Mouse (Mus musculus) limb, embryonic 15.5 days (tissue): ENCODE measurements around the gene Wdr77. TPM values are rescaled to one million over a fixed set of nuclear protein-coding genes. Genes with fewer than 3 reads are reported as not detected.
A peak's percentile ranks its signal among the peaks of the same experiment; 100 is the strongest.
"Not testable (repeated sequence)": the region's sequence is repeated elsewhere in the genome, so short reads cannot be mapped to it uniquely, and the experiment has no call there.

Experiments used
- ATAC-seq: fragments of 200-750 bp; cut with Nextera tagmentation; 2 replicates; pipeline ENCODE4 v1.8.0; 2017; ENCODE audit warnings: low read depth, moderate TSS enrichment; ENCODE audit not compliant: insufficient number of reproducible peaks, low FRiP score, low TSS enrichment
- H3K27ac ChIP-seq: fragments of 300-500 bp; sonication (generic); 2 replicates; pipeline ENCODE4 v1.5.1; 2015; ENCODE audit warnings: moderate library complexity, mild to moderate bottlenecking, inconsistent platforms
- H3K27me3 ChIP-seq: fragments of 300-500 bp; sonication (generic); 2 replicates; pipeline ENCODE4 v1.6.1; 2015; ENCODE audit warnings: inconsistent platforms
- H3K36me3 ChIP-seq: fragments of 300-500 bp; sonication (generic); 2 replicates; pipeline ENCODE4 v1.6.1; 2015; ENCODE audit warnings: inconsistent platforms
- H3K4me1 ChIP-seq: fragments of 300-500 bp; sonication (generic); 2 replicates; pipeline ENCODE4 v1.6.1; 2015; ENCODE audit warnings: inconsistent platforms
- H3K4me2 ChIP-seq: fragments of 300-500 bp; sonication (generic); 2 replicates; pipeline ENCODE4 v1.6.1; 2015; ENCODE audit warnings: mild to moderate bottlenecking, inconsistent platforms
- H3K4me3 ChIP-seq: fragments of 300-500 bp; sonication (generic); 2 replicates; pipeline ENCODE4 v1.5.1; 2015; ENCODE audit warnings: mild to moderate bottlenecking, inconsistent platforms
- H3K9ac ChIP-seq: fragments of 300-500 bp; sonication (generic); 2 replicates; pipeline ENCODE4 v1.6.1; 2015; ENCODE audit warnings: inconsistent platforms
- H3K9me3 ChIP-seq: fragments of 300-500 bp; sonication (generic); 2 replicates; pipeline ENCODE4 v1.6.1; 2016; ENCODE audit warnings: inconsistent platforms
- WGBS: fragments of 180-500 bp; shearing (Covaris S2); methylation state at CpG from one replicate; pipeline ENCODE4 v1.1.7; 2015; 5-methylcytosine and 5-hydroxymethylcytosine counted together
- polyA plus RNA-seq: library from polyadenylated mRNA; unstranded; fragments of >200 nt; fragmentation: Nextera tagmentation; extraction: Ambion mirVana; gene quantifications from 2 replicates; pipeline ENCODE4 v1.2.1, GENCODE M21; 2015

Wdr77 gene
- polyA plus RNA-seq: 104 and 105 TPM in 2 replicates

DNA sequence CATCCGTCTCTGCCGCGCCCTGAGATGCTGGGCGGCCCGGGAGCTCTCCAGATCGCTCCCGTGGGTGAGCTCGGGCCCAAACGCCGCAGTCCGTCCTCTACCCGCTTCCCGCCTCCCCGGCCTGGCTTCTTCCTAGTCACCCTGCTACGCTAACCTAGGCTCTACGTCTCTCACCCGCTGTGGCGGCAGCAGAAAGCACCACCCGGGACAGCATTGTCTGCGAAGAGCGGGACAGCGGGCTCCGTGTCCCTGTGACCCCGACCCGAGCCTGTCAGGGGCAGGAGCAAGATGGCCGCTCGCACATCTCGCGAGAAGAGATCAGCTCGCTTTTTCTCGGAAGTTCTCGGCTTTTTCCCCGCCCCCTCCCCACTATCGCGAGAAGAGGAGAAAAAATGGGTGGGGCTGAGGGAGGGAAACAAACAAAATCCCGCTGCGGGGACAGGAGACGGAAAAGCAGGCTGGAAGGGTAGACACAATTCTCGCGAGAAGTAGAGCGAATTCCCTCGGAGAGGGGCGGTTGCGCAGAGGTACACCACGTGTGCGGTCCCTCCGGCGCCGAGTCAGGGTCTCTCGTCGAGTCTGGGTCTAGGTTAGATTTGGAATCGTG, at the start of gene Wdr77:
Wdr77 (plus strand) TSS at position 396 of the 607 bp plus-strand sequence.
- WGBS: under 1% methylated on average over 52 of the region's 52 CpGs
- H3K9ac ChIP-seq: peak within 1 kb of the TSS; percentile 97
- peak within 1 kb of the TSS; percentile 88 for H3K27ac ChIP-seq
- peak; percentile 96 for ATAC-seq
- no peaks in the 10 kb centered on the region for H3K27me3 ChIP-seq
- peaks cover 20% of the 10 kb centered on the region for H3K4me1 ChIP-seq
- peak within 1 kb of the TSS; percentile 96 for H3K4me3 ChIP-seq
- H3K36me3 ChIP-seq: peaks cover 42% of the 10 kb centered on the region
- H3K9me3 ChIP-seq: no peaks in the 10 kb centered on the region
- peak within 1 kb of the TSS; percentile 66 for H3K4me2 ChIP-seq

DNA sequence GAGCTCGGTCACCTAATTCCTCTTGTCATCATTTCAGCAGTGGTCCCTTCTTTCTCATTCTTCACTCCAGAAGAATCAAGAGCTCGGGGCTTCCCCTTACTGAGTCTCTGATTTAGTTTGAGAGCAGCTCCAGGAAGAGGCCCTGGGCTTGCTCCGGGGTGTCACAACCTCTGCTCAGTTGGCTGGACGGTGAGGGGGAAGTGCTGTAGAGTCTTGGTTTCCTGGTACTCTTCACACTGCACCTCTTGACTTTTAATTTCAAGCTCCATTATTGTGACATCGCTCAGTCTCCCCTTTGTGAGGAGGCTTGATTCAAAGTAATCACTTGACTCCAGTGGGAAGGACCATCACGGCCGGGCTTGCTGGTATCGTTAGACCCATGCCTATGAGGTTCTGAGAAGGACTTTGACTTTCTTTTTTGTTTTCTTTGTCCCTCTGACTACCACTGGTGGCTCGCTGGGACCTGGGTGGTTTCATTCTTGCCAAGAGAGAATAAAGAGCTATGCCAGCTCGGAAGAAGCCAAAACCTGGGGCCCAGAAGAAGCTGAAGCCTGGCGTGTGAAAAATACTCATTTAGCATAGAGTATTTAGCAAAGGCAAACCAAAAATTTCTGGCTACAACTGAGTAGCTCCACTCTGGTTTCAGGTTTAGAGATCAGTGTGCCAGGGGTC, 48.5 kb upstream of the Wdr77 start:
- WGBS: 82% methylated on average over 11 of the region's 11 CpGs
- no peak overlapping the region for H3K4me2 ChIP-seq
- no peak for ATAC-seq
- H3K27me3 ChIP-seq: no peaks in the 10 kb centered on the region
- H3K4me3 ChIP-seq: no peak overlapping the region
- no peaks in the 10 kb centered on the region for H3K36me3 ChIP-seq
- no peak overlapping the region for H3K27ac ChIP-seq
- no peaks in the 10 kb centered on the region for H3K9me3 ChIP-seq
- no peaks in the 10 kb centered on the region for H3K4me1 ChIP-seq
- no peak overlapping the region for H3K9ac ChIP-seq

DNA sequence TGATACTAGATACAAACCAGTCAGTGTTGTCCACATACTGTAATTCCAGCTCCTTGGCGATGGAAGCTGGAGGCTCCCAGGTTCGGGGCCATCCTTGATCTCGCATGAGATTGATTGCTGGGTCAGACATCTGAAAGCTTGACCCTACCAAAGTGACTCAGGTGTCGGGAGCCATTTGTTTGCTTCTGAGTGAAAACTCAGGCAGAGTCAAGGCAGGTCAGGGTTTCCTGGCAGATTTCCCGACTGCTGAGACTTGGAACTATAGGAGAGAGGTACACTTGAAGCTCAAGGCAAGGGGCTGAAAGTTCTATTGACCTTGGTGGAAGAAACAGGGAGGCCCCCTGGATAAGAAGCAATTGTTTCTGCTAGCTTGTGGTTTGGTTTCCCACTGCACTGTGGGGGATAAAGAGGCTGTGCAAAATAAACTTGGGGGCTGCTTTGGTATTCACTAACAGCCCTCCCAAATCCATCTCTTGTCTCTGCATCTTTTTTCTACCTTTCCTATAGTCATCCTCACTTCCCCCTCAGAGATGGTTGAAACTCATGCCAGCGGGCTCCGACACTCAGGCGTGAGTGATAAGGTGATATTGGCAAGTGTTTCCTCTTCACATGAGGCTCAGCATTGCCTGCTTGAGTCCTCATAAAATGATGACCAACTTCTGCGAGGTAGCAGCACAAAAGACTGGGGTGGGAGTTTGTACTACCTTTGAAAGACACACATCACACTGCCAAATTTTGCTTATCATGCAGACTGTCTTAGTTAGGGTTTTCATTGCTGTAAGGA, 46.9 kb upstream of the Wdr77 start:
- H3K4me2 ChIP-seq: no peak overlapping the region
- no peak overlapping the region for H3K27ac ChIP-seq
- H3K27me3 ChIP-seq: no peaks in the 10 kb centered on the region
- no peak overlapping the region for H3K4me3 ChIP-seq
- no peaks in the 10 kb centered on the region for H3K4me1 ChIP-seq
- no peaks in the 10 kb centered on the region for H3K36me3 ChIP-seq
- H3K9ac ChIP-seq: no peak overlapping the region
- no peaks in the 10 kb centered on the region for H3K9me3 ChIP-seq
- ATAC-seq: no peak
- WGBS: 74% methylated on average over 9 of the region's 9 CpGs

DNA sequence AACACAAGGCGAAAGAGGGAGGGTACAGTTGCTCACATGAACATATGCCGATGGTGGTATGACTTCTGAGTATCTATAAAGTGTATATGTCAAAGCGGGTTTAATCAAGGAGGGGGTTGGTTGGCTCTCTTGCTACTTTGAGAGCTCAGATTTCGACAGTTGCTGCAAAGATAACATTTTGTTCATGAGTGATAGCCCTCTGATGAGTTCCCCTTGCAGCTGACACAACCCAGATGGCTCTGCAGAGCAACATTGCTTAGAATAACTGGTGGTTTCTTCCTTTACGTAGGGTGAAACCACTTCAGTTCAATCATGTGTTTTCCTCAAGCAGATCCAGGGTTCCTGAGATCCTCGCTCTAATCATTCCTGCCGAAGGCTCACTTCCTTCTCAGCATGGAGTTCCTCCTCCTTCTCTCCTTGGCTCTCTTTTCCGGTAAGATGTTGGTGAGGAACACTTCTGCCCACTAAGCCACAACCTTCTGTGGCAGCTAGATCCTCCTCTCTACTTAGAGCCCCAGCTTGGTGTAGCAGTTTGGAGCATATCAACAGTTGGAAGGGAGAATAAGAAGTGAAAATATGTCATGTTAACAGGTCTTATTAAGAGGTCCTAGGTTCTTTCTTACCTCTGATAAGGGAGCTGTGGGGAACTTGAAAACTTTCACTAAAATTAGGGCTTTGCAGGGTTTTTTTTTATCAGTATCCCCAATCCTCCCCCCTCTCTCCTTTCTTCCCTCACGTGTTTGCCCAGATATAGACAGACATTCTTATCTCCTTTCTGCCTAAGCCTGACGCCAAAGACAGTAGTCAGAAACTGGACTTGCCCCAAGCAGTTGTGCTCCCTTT, 45.1 kb upstream of the Wdr77 start:
- Histone ChIP-seq H3K27me3 (no peaks in the 10 kb centered on the region), H3K4me2 (no peak overlapping the region), H3K36me3 (no peaks in the 10 kb centered on the region), H3K4me3 (no peak overlapping the region), H3K9me3 (no peaks in the 10 kb centered on the region), H3K9ac (no peak overlapping the region), H3K27ac (no peak overlapping the region), H3K4me1 (no peaks in the 10 kb centered on the region)
- ATAC-seq: no peak
- WGBS: 65% methylated on average over 10 of the region's 10 CpGs

DNA sequence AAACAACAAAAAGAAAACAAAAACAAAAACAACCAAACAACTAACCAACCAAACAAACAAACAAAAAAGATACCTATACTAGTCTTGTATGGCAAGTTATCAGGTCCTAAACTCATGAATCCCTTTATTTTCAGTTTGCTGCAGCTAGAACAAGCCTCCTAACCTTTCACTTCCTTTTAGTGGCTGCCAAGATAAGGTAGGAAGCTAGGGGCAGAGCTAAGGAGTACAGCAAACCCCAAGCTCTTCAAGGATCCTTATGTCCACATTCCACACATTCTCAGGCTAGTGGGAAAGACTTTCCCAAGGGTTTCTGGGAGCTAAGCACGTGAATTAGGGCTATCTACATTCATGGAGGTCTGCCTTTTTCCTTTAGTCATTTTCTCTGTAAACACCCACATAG, 43.9 kb upstream of the Wdr77 start:
- Histone ChIP-seq H3K27me3 (no peaks in the 10 kb centered on the region), H3K4me1 (no peaks in the 10 kb centered on the region), H3K9ac (no peak overlapping the region), H3K4me3 (no peak overlapping the region), H3K36me3 (no peaks in the 10 kb centered on the region), H3K27ac (no peak overlapping the region), H3K9me3 (no peaks in the 10 kb centered on the region), H3K4me2 (no peak overlapping the region)
- WGBS: 33% methylated on average over 1 of the region's 1 CpGs
- ATAC-seq: no peak

DNA sequence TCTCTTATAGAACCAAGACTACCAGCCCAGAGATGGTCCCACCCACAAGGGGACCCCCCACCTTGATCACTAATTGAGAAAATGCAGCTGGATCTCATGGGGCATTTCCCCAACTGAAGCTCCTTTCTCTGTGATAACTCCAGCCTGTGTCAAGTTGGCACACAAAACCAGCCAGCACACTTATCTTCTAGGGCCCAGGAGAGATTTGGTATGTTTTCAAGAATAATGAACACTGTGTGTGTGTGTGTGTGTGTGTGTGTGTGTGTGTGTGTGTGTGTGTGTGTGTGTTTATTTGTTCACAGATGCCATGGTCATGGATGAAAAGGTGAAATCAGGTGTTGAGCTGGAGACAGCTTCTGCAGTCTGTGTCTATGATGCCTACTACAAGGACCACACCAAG, 42.7 kb upstream of the Wdr77 start:
- H3K9ac ChIP-seq, H3K27ac ChIP-seq, H3K4me2 ChIP-seq, H3K36me3 ChIP-seq, H3K4me1 ChIP-seq, H3K9me3 ChIP-seq, ATAC-seq, H3K27me3 ChIP-seq, H3K4me3 ChIP-seq: not testable (repeated sequence)

DNA sequence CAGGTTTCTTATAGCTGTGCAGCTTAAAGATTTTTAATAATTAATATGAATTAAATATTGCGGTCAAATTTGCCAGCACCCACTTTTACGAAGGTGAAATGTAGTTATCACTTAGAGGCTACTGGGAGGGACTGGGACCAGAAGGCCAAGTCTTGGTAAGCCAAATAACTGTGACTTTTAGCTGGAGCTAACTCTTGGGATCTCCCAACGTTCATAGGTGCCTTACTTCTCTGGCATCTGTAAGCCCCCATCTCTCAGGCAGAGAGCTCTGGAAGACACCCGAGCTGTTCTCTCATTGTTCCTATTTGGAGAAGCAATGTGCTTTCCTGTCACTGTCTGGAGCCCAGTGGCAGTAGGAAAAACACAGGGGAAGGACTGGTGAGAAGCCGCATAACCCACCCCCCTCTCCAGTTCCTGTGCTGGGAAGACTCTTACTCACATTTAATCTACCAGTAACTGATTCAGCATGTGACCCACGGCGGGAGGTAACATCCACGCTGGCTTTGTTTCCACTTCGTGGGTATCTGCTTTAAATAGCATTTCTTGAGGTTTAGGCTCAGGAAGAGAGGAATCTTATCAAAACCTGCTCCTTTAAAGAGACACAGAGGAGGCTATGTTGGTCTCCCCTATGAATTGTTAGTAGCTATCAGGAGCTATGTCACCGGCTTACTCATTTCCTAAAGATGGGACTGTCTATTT, 41.4 kb upstream of the Wdr77 start:
- 56% methylated on average over 10 of the region's 10 CpGs for WGBS

DNA sequence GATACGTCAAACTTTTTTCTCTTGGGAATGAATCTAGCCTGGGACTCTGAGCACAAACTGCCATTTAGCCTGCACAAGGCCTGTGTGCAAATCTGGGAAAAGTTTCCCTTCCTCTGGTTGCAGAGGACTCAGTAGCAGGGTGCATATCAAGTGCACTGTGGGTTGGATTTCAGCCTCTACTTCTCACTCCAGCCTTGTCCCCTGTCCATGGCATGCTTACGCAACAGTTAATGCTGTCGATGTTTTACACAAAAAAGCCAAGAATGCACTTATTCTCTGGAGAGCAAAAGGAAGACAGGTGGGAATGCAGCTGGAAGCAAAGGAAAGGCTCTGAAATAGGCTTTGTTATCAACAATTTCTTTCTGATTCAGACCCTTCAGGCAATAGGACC, 40.8 kb upstream of the Wdr77 start:
- no peak for ATAC-seq
- no peak overlapping the region for H3K4me3 ChIP-seq
- no peaks in the 10 kb centered on the region for H3K36me3 ChIP-seq
- H3K27ac ChIP-seq: no peak overlapping the region
- no peaks in the 10 kb centered on the region for H3K9me3 ChIP-seq
- no peak overlapping the region for H3K9ac ChIP-seq
- no peaks in the 10 kb centered on the region for H3K4me1 ChIP-seq
- no peaks in the 10 kb centered on the region for H3K27me3 ChIP-seq
- no peak overlapping the region for H3K4me2 ChIP-seq
- 70% methylated on average over 3 of the region's 3 CpGs for WGBS

More for the DNA sequence above, 41.4 kb upstream of the Wdr77 start:
- no peaks in the 10 kb centered on the region for H3K9me3 ChIP-seq
- no peaks in the 10 kb centered on the region for H3K4me1 ChIP-seq
- no peak overlapping the region for H3K4me3 ChIP-seq
- ATAC-seq: no peak
- H3K27ac ChIP-seq: no peak overlapping the region
- H3K9ac ChIP-seq: no peak overlapping the region
- no peaks in the 10 kb centered on the region for H3K36me3 ChIP-seq
- H3K4me2 ChIP-seq: no peak overlapping the region
- no peaks in the 10 kb centered on the region for H3K27me3 ChIP-seq

DNA sequence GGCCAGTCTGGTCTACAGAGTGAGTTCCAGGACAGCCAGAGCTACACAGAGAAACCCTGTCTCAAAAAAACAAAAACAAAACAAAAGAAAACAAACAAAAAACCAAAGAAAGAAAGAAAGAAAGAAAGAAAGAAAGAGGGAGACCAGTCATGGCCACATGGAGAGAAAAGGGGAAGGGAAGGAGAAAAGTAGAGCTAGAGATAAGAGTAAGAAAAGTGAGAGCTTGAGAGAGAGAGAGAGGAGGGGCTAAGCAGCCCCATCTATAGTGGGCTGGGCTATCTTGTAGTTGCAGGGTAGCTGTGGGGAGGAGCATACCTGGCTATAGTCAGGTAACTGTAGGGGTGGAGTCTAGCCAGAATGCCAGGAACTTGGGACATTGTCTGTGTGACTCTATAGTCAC, 38.4 kb upstream of the Wdr77 start:
- not testable (repeated sequence) for H3K27ac ChIP-seq, H3K27me3 ChIP-seq, H3K4me3 ChIP-seq, H3K4me2 ChIP-seq, H3K9ac ChIP-seq, H3K9me3 ChIP-seq, H3K36me3 ChIP-seq, H3K4me1 ChIP-seq, ATAC-seq

DNA sequence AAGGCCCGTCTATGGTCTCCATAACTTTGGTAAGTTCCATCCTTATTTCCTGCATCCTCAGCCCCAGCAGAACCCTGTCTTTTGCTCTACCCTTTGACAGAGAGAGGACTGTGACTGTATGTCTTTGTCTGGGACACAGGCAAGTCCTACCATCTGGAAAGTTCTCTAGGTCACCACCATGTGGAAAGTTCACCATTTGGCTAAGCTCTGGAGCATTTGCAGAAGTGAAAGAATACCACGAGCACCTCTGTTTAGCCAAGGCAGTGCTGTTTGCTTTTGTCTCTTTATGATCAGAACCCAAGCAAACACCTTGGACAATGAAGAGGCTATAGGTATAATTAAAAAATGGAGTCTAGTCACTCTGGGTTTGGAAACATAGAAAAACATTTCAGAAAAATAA, 37.2 kb upstream of the Wdr77 start:
- H3K9me3 ChIP-seq: no peaks in the 10 kb centered on the region
- 67% methylated on average over 2 of the region's 2 CpGs for WGBS
- H3K27me3 ChIP-seq: no peaks in the 10 kb centered on the region
- no peak overlapping the region for H3K9ac ChIP-seq
- H3K4me3 ChIP-seq: no peak overlapping the region
- H3K4me2 ChIP-seq: no peak overlapping the region
- H3K36me3 ChIP-seq: no peaks in the 10 kb centered on the region
- H3K27ac ChIP-seq: no peak overlapping the region
- ATAC-seq: no peak
- H3K4me1 ChIP-seq: no peaks in the 10 kb centered on the region

DNA sequence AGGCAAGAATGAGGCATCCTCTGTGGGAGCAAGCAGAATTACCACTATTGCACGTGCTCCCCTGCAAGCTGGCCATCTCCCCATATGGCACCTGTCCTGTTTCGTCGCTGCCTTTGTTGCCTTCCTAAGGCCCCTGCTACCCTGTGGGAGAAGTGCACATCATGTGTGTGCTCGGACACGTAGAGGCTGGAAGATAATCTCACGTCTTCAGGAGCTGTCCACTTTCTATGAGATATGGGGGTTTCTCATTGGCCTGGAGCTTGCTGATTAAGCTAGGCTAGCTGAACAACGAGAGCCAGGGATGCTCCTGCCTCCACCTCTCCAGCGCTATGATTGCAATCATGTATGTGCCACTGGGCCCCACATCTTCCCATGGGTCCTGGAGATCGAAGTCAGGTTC, 34.6 kb upstream of the Wdr77 start:
- Histone ChIP-seq H3K36me3 (no peaks in the 10 kb centered on the region), H3K4me1 (no peaks in the 10 kb centered on the region), H3K9me3 (no peaks in the 10 kb centered on the region), H3K4me3 (no peak overlapping the region), H3K27me3 (no peaks in the 10 kb centered on the region), H3K27ac (no peak overlapping the region), H3K9ac (no peak overlapping the region), H3K4me2 (no peak overlapping the region)
- no peak for ATAC-seq
- 81% methylated on average over 9 of the region's 9 CpGs for WGBS
